Mouse (Mus musculus): Measurements from ENCODE around the gene Snx17. TPM values are rescaled to one million over a fixed set of nuclear protein-coding genes. Genes with fewer than 3 reads are reported as not detected.

Gene Snx17
- polyA plus RNA-seq, 1 experiment from 2014 or later, result 138 TPM

- 81% methylated on average over 4 of the region's 4 CpGs for WGBS
- Histone ChIP-seq H3K27me3 (ENCODE audit: insufficient read depth, poor library complexity, severe bottlenecking) (no peaks in the 10 kb centered on the region), H3K36me3 (peaks cover 51% of the 10 kb centered on the region), H3K27ac (no peak overlapping the region), H3K4me3 (no peak overlapping the region), H3K9me3 (no peaks in the 10 kb centered on the region), H3K4me1 (replicated peaks) (peaks cover 16% of the 10 kb centered on the region)
- DNase-seq (ENCODE audit: low spot score), result no peak
Measured at GRCm38 (mm10) chr5:31188223-31188840, 4.7 kb upstream of the Snx17 start.

- DNase-seq (ENCODE audit: low spot score), result no peak
- peaks cover 62% of the 10 kb centered on the region for H3K36me3 ChIP-seq
Measured at GRCm38 (mm10) chr5:31190201-31190600, 2.8 kb upstream of the Snx17 start.

GRCm38 (mm10) chr5:31192045-31192938 is 735 bp upstream of the Snx17 start:
- H3K27ac ChIP-seq, result peak overlapping the region; percentile 92
- no peaks in the 10 kb centered on the region for H3K27me3 ChIP-seq (ENCODE audit: insufficient read depth, poor library complexity, severe bottlenecking)
- DNase-seq (ENCODE audit: low spot score), result no peak
- H3K9me3 ChIP-seq, result no peaks in the 10 kb centered on the region
- H3K4me3 ChIP-seq, result peak overlapping the region; percentile 94
- WGBS, result 17% methylated on average over 42 of the region's 42 CpGs
- peaks cover 24% of the 10 kb centered on the region for H3K4me1 ChIP-seq (replicated peaks)
- H3K36me3 ChIP-seq, result peaks cover 74% of the 10 kb centered on the region

More at GRCm38 (mm10) chr5:31190201-31190600, 2.8 kb upstream of the Snx17 start:
- WGBS, result 89% methylated on average over 9 of the region's 9 CpGs
- no peak overlapping the region for H3K27ac ChIP-seq
- H3K9me3 ChIP-seq, result no peaks in the 10 kb centered on the region
- no peak overlapping the region for H3K4me3 ChIP-seq
- H3K27me3 ChIP-seq (ENCODE audit: insufficient read depth, poor library complexity, severe bottlenecking), result no peaks in the 10 kb centered on the region
- peaks cover 24% of the 10 kb centered on the region for H3K4me1 ChIP-seq (replicated peaks)

GRCm38 (mm10) chr5:31193631-31194281 is 729 bp downstream of the Snx17 start:
- no peaks in the 10 kb centered on the region for H3K27me3 ChIP-seq (ENCODE audit: insufficient read depth, poor library complexity, severe bottlenecking)
- 15% methylated on average over 25 of the region's 25 CpGs for WGBS
- H3K4me1 ChIP-seq (replicated peaks), result peaks cover 24% of the 10 kb centered on the region
- no peaks in the 10 kb centered on the region for H3K9me3 ChIP-seq
- H3K27ac ChIP-seq, result peak overlapping the region; percentile 92
- peak overlapping the region; percentile 94 for H3K4me3 ChIP-seq
- H3K36me3 ChIP-seq, result peaks cover 74% of the 10 kb centered on the region
- DNase-seq (ENCODE audit: low spot score), result no peak

GRCm38 (mm10) chr5:31194486-31195485 is 1.8 kb downstream of the Snx17 start:
- H3K36me3 ChIP-seq, result peaks cover 75% of the 10 kb centered on the region
- no peak for DNase-seq (ENCODE audit: low spot score)
- 94% methylated on average over 16 of the region's 16 CpGs for WGBS
- H3K4me3 ChIP-seq, result peak overlapping the region; percentile 94
- no peak overlapping the region for H3K27ac ChIP-seq
- H3K27me3 ChIP-seq (ENCODE audit: insufficient read depth, poor library complexity, severe bottlenecking), result no peaks in the 10 kb centered on the region
- no peaks in the 10 kb centered on the region for H3K9me3 ChIP-seq
- H3K4me1 ChIP-seq (replicated peaks), result peaks cover 24% of the 10 kb centered on the region

GRCm38 (mm10) chr5:31195671-31196070 is 2.6 kb downstream of the Snx17 start:
- DNase-seq (ENCODE audit: low spot score), result no peak
- Histone ChIP-seq H3K27ac (no peak overlapping the region), H3K9me3 (peaks cover 5% of the 10 kb centered on the region), H3K4me1 (replicated peaks) (peaks cover 30% of the 10 kb centered on the region), H3K36me3 (peaks cover 75% of the 10 kb centered on the region), H3K27me3 (ENCODE audit: insufficient read depth, poor library complexity, severe bottlenecking) (no peaks in the 10 kb centered on the region), H3K4me3 (no peak overlapping the region)
- WGBS, result 92% methylated on average over 4 of the region's 4 CpGs

GRCm38 (mm10) chr5:31196207-31196606 is 3.2 kb downstream of the Snx17 start:
- 94% methylated on average over 10 of the region's 10 CpGs for WGBS
- H3K27me3 ChIP-seq (ENCODE audit: insufficient read depth, poor library complexity, severe bottlenecking), result no peaks in the 10 kb centered on the region
- H3K4me1 ChIP-seq (replicated peaks), result peaks cover 36% of the 10 kb centered on the region
- no peak for DNase-seq (ENCODE audit: low spot score)
- H3K27ac ChIP-seq, result no peak overlapping the region
- H3K36me3 ChIP-seq, result peaks cover 70% of the 10 kb centered on the region
- H3K9me3 ChIP-seq, result peaks cover 5% of the 10 kb centered on the region
- no peak overlapping the region for H3K4me3 ChIP-seq

- peaks cover 66% of the 10 kb centered on the region for H3K36me3 ChIP-seq
- WGBS, result 94% methylated on average over 12 of the region's 12 CpGs
Measured at GRCm38 (mm10) chr5:31197072-31197471, 4.0 kb downstream of the Snx17 start.

GRCm38 (mm10) chr5:31198170-31198569 is 5.1 kb downstream of the Snx17 start:
- Histone ChIP-seq H3K4me1 (replicated peaks) (peaks cover 32% of the 10 kb centered on the region), H3K36me3 (peaks cover 75% of the 10 kb centered on the region), H3K27ac (no peak overlapping the region), H3K9me3 (peaks cover 5% of the 10 kb centered on the region), H3K27me3 (ENCODE audit: insufficient read depth, poor library complexity, severe bottlenecking) (no peaks in the 10 kb centered on the region), H3K4me3 (no peak overlapping the region)
- DNase-seq (ENCODE audit: low spot score), result no peak
- WGBS, result 87% methylated on average over 9 of the region's 9 CpGs

More at GRCm38 (mm10) chr5:31197072-31197471, 4.0 kb downstream of the Snx17 start:
- Histone ChIP-seq H3K4me3 (no peak overlapping the region), H3K27ac (no peak overlapping the region), H3K9me3 (peaks cover 5% of the 10 kb centered on the region), H3K27me3 (ENCODE audit: insufficient read depth, poor library complexity, severe bottlenecking) (no peaks in the 10 kb centered on the region), H3K4me1 (replicated peaks) (peaks cover 31% of the 10 kb centered on the region)
- DNase-seq (ENCODE audit: low spot score), result no peak

GRCm38 (mm10) chr5:31198616-31199320 is 5.7 kb downstream of the Snx17 start:
- Histone ChIP-seq H3K27me3 (ENCODE audit: insufficient read depth, poor library complexity, severe bottlenecking) (no peaks in the 10 kb centered on the region), H3K4me3 (no peak overlapping the region), H3K36me3 (peaks cover 81% of the 10 kb centered on the region), H3K9me3 (peaks cover 5% of the 10 kb centered on the region), H3K27ac (no peak overlapping the region), H3K4me1 (replicated peaks) (peaks cover 31% of the 10 kb centered on the region)
- 88% methylated on average over 5 of the region's 5 CpGs for WGBS
- DNase-seq (ENCODE audit: low spot score), result no peak

- no peak for DNase-seq (ENCODE audit: low spot score)
- Histone ChIP-seq H3K27ac (no peak overlapping the region), H3K9me3 (peaks cover 5% of the 10 kb centered on the region), H3K36me3 (peaks cover 85% of the 10 kb centered on the region), H3K4me3 (0 out of 2 replicates have a peak overlapping the region, but pooled peaks have one; percentile 83), H3K4me1 (replicated peaks) (peaks cover 25% of the 10 kb centered on the region), H3K27me3 (ENCODE audit: insufficient read depth, poor library complexity, severe bottlenecking) (no peaks in the 10 kb centered on the region)
- WGBS, result 94% methylated on average over 19 of the region's 19 CpGs
Measured at GRCm38 (mm10) chr5:31199321-31199892, 6.4 kb downstream of the Snx17 start.
